Mouse (Mus musculus) megakaryocyte-erythroid progenitor cell, adult 5-6 weeks (primary cell): Measurements from ENCODE around the gene AL607142.1. TPM values are rescaled to one million over a fixed set of nuclear protein-coding genes. Genes with fewer than 3 reads are reported as not detected.

ENCODE experiments used
- ATAC-seq: replicated peaks from 2 replicates; pipeline ENCODE4 v1.8.0; 2016; ENCODE audit warnings: mild to moderate bottlenecking, inconsistent platforms; ENCODE audit not compliant: severe bottlenecking, poor library complexity, low FRiP score, low TSS enrichment
- total RNA-seq, 2 experiments: library from RNA; stranded (forward) in 1 of 2; stranded (reverse) in 1 of 2; fragments of 200-1000, 215-1000 nt in 1 of 2; fragments of >200 nt in 1 of 2; fragmentation: Nextera tagmentation in 1 of 2; gene quantifications; 2 replicates each; pipeline ENCODE4 v1.2.3; 2014 to 2017

The AL607142.1 gene
- not detected in 2 replicates for total RNA-seq (2014; fragmentation: Nextera tagmentation)
- total RNA-seq (2017) = not detected in 2 replicates

DNA sequence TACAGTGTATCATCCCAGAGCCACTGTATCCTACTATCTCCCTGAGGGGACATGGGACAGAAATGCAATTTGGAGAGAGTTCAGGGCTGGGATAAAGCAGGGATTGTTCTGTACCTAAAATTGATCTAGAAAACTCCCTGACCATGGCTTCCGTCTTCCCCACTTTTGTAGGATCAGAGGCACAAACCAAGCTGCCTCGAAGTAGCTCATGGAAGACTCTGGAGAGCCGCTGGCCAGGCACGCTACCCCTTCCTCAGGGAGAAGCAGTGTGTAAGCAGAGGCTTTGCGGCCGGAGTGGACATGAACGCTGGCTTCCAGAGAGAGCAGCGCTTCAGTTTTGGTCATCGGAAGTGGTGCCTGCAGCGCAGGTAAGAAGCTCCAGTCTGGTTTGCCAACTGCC, at the start of gene AL607142.1:
Gene AL607142.1, plus strand, starts transcription at position 301 of the 400 bp plus-strand sequence.
- no peak for ATAC-seq

GRCm38 (mm10) chr4:120018426-120018825, 46.4 kb upstream of the AL607142.1 start:
- ATAC-seq = no peak

GRCm38 (mm10) chr4:120022392-120022791, 42.4 kb upstream of the AL607142.1 start:
- ATAC-seq = no peak

DNA sequence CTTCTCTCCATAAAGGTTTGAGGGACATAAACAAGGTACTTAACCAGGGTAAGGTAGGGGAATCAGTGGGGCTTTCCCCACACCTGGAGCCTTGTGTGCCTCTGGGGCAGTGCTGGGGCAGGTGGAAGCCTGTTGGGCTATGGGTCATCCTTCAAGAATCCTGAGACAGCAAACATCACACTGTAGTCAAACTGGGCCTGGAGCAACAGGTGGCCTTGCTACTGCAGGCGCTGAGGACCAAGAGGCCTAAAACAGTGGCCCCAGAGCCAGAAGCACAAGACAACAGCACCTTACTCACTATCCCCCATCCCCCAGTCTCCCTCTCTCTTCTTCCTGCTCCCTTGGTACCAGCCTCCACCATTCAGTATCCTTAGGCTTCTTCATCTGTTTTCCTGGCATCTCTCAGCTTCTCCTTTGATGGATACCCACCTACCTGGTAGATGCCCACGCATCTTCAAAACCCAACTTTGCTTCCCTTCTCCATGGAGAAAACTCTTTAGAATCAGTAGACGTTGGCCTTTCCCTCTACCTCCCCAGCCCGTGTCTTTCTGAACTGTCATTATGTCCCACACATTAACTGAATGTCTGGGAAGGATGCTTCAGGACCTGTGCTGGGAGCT, 41.5 kb upstream of the AL607142.1 start:
- no peak for ATAC-seq

- no peak for ATAC-seq
These were observed 40.7 kb upstream of the AL607142.1 start for GRCm38 (mm10) chr4:120024071-120024470.

DNA sequence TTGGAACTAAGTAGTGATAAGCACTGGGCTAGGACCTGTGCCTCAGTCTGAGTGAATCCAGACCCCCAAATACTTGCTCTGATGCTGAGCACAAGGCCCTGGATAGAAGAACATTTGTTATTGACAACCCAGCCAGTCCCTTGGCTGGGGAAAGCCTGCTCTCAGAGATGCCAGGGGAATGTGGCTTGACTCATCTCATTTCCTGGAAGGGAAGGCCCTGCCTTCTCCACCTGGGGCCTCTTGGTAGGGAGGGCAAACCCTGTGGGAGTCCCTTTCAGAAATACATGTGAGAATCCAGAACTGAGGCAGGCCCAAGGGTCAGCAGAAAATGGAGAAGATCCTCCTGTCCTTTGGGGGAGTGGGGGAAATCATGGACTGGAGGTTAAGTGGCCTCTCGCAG, 37.1 kb upstream of the AL607142.1 start:
- ATAC-seq = no peak

DNA sequence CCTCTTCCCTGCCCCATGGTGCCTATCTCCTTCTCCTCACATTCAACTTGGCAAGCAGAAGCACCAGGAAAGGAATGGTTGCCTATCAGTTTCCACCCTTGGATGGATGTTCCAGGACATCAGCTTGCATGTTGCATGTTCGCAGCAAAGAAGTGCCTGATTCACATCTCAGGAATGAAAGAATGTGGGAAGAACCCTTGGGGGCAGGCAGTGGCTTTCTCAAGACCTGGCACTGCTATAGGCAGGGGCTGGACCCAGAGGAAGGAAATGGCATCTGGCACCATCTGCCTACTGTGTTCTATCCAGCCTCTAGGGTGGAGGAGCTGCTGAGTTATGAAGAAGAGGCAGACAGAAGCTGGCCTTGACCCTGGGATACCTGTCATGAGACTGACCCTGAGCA, 34.9 kb upstream of the AL607142.1 start:
- no peak for ATAC-seq

GRCm38 (mm10) chr4:120032320-120032983, 32.3 kb upstream of the AL607142.1 start:
- no peak for ATAC-seq

DNA sequence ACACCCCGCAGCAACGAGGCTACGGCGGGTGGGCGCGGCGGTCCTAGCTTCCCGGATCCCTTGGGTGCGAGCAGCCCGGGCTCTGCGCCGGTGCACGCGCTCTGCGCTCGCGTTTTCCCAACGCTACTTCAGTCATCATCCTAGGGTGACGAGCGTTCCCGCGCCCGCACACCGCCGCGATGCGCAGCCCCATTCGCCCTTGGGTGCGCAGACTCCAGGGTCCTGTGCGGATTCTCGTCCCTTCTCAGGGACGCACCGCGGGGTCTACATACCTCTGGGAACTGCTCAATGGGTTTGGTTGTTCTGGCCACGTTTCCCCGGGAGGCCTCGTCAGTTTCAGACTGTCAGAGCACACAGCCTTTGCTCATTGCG, 31.8 kb upstream of the AL607142.1 start:
- no peak for ATAC-seq

DNA sequence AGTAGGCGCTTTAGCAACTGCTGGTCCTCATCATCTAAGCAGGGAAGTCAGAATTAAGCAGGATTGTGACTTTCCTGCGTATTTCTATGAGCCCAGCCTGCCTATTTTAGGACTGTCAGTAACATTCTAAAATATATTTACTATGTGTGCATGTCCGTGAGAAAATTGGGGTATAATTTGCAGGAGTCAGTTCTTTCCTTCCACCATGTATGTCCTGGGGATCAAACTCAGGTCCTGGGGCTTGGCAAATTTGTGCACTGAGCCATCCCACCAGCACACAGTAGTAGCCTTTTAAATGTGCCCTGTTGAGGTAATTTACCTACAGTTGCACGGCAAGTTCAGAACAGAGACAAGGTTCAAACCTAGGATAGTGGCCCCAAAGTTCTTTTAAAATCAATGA, 28.5 kb upstream of the AL607142.1 start:
- no peak for ATAC-seq

- no peak for ATAC-seq
These were observed 27.8 kb upstream of the AL607142.1 start for GRCm38 (mm10) chr4:120037007-120037406.

- no peak for ATAC-seq
These were observed 23.3 kb upstream of the AL607142.1 start for GRCm38 (mm10) chr4:120041520-120041919.

DNA sequence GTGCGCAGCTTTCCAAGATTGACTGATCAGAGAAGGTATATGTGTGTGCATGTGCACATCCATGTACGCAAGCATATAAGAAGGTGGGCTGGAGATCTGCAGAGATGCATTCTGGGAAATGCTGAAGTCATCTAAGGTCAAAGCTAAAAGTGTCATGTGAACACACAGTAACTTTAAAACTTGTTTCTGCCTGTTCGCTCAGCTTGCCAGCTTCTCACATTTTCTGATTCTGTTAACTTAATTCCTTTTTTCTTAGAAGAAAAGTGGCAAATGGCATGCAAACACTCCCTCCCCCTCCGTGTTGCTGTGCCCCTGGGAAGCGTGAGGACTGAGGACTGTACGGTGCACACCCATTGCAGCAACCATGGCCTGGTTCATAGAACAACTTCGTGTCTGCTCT, 22.3 kb upstream of the AL607142.1 start:
- ATAC-seq = no peak

DNA sequence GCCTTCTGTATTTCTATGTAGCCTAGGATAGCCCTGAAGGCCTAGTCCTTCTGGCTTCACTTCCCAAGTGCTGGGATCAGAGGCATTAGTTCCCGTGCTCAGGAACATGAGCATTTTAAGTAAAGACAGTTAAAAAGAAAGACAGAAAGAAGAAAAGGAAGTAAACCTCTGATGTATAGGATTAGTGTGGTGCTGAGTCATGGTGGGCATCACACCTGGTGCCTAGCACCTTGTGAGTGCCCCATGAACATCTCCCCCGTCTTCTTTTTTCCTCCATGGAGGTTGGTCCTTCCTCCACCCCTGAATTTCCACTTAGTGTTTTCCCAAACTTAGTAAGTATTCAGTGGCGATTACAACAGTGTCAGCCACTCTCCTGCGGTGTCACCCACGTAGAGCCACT, 20.2 kb upstream of the AL607142.1 start:
- ATAC-seq = no peak

DNA sequence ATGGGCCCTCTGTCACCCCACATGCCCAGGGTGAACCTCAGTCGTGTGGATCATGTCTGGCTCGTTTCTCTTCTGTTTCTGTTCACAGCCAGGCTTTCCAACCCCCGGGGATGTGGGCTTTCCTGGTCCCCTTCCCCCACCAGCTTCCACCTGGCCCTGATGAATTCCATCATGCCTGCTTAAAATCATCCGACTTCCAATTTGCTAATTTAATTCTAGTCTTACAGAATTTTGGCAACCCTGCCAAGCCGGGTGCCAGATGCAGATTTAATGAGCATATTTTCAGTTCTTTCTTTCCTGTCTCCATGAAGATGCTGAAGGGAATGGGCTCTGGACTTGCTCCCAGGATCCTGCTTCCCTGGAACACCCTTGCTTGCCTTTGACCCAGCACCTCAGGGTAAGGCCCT, 19.7 kb upstream of the AL607142.1 start:
- ATAC-seq = no peak

DNA sequence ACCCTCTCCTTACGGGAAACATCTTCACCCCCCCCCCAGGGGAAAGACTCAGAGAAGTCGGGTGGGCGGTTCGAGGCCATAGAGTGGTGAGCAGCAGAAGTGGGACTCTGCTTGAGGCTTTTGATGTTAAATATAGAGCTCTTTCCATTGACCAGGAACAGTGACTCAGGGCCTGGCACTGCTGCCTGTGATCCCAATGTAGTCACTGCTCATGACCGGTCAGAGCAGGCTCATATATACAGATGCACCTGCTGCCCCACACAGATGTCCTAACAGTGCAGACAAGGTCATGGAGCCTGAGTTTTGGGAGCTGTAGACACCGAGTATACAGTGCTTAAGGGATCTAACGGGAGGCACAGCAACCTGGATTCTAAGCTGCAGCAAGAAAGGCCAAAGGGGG, 18.9 kb upstream of the AL607142.1 start:
- no peak for ATAC-seq

GRCm38 (mm10) chr4:120047060-120047459, 17.7 kb upstream of the AL607142.1 start:
- ATAC-seq = no peak

DNA sequence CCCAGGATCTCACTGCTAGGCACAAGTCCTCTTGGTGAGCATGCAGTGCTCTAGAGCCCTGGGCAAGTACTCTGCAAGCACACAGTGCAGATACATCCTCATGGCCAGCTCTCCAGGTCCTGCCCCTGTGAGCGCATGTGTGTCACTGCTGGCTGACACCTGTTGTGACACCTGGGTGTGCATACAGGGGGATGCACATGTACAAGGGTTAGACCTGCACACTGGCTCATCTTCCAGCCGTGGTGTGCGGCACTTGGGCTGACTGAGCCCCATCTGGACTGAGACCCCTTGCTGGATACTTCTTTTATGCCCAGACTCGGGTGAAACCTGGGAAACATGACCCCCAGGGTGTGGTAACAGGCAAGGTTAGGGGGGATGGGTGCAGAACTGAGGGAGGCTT, 16.5 kb upstream of the AL607142.1 start:
- no peak for ATAC-seq

GRCm38 (mm10) chr4:120049857-120050256, 14.9 kb upstream of the AL607142.1 start:
- ATAC-seq = no peak

GRCm38 (mm10) chr4:120052481-120052880, 12.3 kb upstream of the AL607142.1 start:
- no peak for ATAC-seq
